Mouse (Mus musculus) T-helper 17 cell (primary cell): Measurements from ENCODE around the gene Ccdc54.

Source experiments
- in situ Hi-C, 2 experiments: fragments of 300-600 bp; cut with MboI, MseI; formaldehyde crosslinking; loops; 1 replicate in 1 of 2; 2 replicates in 1 of 2; pipeline ENCODE4 v1.15.1; 2025; ENCODE audit warnings: high pct_unique_total_duplicates in 2 of 2

The Ccdc54 gene

GRCm38 (mm10) chr16:50542554-50543333 is 48.2 kb downstream of the Ccdc54 start:
- in situ Hi-C loops: loop anchor here in 1 of 2 experiments (5.0 kb wide), 1 partner anchor 40 kb away; no protein-coding TSS in a partner anchor
